8 mouse cellular contexts compared by ENCODE assay signal in the genomic region with DNA sequence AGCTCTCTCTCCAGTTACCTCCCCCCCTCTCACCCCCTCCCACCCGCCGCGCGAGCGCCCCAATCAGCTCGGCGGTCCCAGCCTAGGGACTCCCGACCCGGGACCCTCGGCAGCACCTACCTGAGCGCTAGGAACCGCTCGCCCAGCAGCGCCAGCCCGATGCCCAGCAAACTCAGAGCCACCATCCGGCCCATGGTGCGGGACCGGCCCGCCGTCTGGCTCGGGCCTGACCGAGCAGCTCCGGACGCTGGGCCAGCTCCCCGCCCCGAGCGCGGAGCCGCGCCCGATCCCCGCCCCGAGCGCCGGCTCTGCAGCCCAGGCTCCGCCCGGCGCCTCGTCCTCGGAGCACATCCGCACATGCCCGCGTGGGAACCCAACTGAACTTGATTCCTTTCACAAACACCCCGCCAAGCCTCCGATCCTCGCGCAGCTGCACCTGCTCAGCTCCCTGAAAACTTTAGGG. TPM values are rescaled to one million over a fixed set of nuclear protein-coding genes. Genes with fewer than 3 reads are reported as not detected.
DNase-seq lines count a peak whose midpoint lies in the region; ATAC-seq and TF ChIP-seq lines count a peak whose summit lies in the region.

A gene (minus strand): TSS at position 364 of the 463 bp plus-strand sequence.

- H3K9ac ChIP-seq in MEL (ENCODE audit: control insufficient read depth, low read depth, low read length, poor library complexity, severe bottlenecking): peak within 1 kb of the TSS; percentile 99
- peak within 1 kb of the TSS; percentile 75 for H3K9ac ChIP-seq in hindbrain, embryonic 11.5 days (ENCODE audit: low read depth, low read length)

- peaks cover 27% of the 10 kb centered on the region for H3K79me2 ChIP-seq in MEL (ENCODE audit: control insufficient read depth, insufficient read depth, low read length, poor library complexity)

- H3K27me3 ChIP-seq in MEL (ENCODE audit: control insufficient read depth in 1 of 2, insufficient read depth in 2 of 2, low read length in 2 of 2): no peaks in the 10 kb centered on the region
- H3K27me3 ChIP-seq in cerebellum, adult 2 months (ENCODE audit: control insufficient read depth, insufficient read depth, low read length): peaks cover 3% of the 10 kb centered on the region; the same call in 1 of the 2 replicates
- no peaks in the 10 kb centered on the region for H3K27me3 ChIP-seq in hindbrain, embryonic 11.5 days (ENCODE audit: control insufficient read depth, insufficient read depth, low read length)

- peak; percentile 69 to 79 for TF ChIP-seq POLR2A in MEL (IDR thresholded peaks at IDR 0.05; ENCODE audit: control insufficient read depth in 1 of 2, insufficient read depth in 1 of 2, low read depth in 1 of 2, low read length in 2 of 2, poor library complexity in 1 of 2)
- TF ChIP-seq POLR2A in cerebellum, adult 2 months (IDR thresholded peaks at IDR 0.05; ENCODE audit: borderline replicate concordance, insufficient read depth, low read length): no peak

- H3K27ac ChIP-seq in MEL (ENCODE audit: control insufficient read depth, low read depth, low read length): peak within 1 kb of the TSS; percentile 100
- 0 out of 2 replicates have a peak within 1 kb of the TSS, but pooled peaks have one; percentile 4 for H3K27ac ChIP-seq in cerebellum, adult 2 months (ENCODE audit: insufficient read depth, low read length)
- H3K27ac ChIP-seq in hindbrain, embryonic 11.5 days (ENCODE audit: low read depth, low read length): peak within 1 kb of the TSS; percentile 71

- H3K36me3 ChIP-seq in MEL (ENCODE audit: control insufficient read depth in 1 of 2, insufficient read depth in 2 of 2, low read length in 2 of 2): peaks cover 0 to 22% of the 10 kb centered on the region in 2 experiments; a peak in 2 of 4 replicates
- H3K36me3 ChIP-seq in hindbrain, embryonic 11.5 days (ENCODE audit: control insufficient read depth, insufficient read depth, low read length): no peaks in the 10 kb centered on the region

- DNase-seq in MEL (ENCODE audit: low read depth, low spot score): peak; percentile 84
- peak; percentile 35 to 40 for DNase-seq in cerebellum, adult 2 months
- DNase-seq in frontal cortex, adult 2 months (ENCODE audit: extremely low spot score in 1 of 2, low spot score in 1 of 2): peak in 1 of 2 experiments; percentile 30
- peak; percentile 82 for DNase-seq in hindbrain, embryonic 11.5 days (ENCODE audit: low spot score)
- peak; percentile 38 to 39 for DNase-seq in layer of hippocampus, postnatal 14 days (ENCODE audit: low spot score in 2 of 2)
- peak; percentile 90 for DNase-seq in lung, postnatal 36 days
- DNase-seq in retina, postnatal 1 day: peak; percentile 86
- peak; percentile 36 for DNase-seq in urinary bladder, postnatal 10 days (ENCODE audit: low spot score)

- TF ChIP-seq EP300 in MEL (IDR thresholded peaks at IDR 0.05; ENCODE audit: low read depth in 1 of 2, low read length in 2 of 2): 0 out of 4 replicates have a peak, but pooled peaks of 1 of the 2 experiments have one; percentile 20

- peaks cover 2 to 19% of the 10 kb centered on the region in 2 experiments for H3K4me1 ChIP-seq in MEL (ENCODE audit: control insufficient read depth in 1 of 2, insufficient read depth in 2 of 2, low read length in 2 of 2)
- no peaks in the 10 kb centered on the region; the same call in 1 of the 2 replicates for H3K4me1 ChIP-seq in cerebellum, adult 2 months (ENCODE audit: control insufficient read depth, insufficient read depth, low read length)
- no peaks in the 10 kb centered on the region for H3K4me1 ChIP-seq in hindbrain, embryonic 11.5 days (replicated peaks; ENCODE audit: control insufficient read depth, insufficient read depth, low read length)

- under 1% methylated on average over 44 of the region's 47 CpGs for WGBS in cerebellum, adult 2 months
- under 1% methylated on average over 45 of the region's 47 CpGs for WGBS in hindbrain, embryonic 11.5 days

- H3K4me3 ChIP-seq in MEL (ENCODE audit: control insufficient read depth in 1 of 2, insufficient read depth in 1 of 2, low read depth in 2 of 2, low read length in 2 of 2): peak within 1 kb of the TSS; percentile 88 to 95
- peak within 1 kb of the TSS; percentile 59 for H3K4me3 ChIP-seq in cerebellum, adult 2 months (replicated peaks; ENCODE audit: insufficient read depth, low read depth, low read length)
- peak within 1 kb of the TSS; percentile 54 for H3K4me3 ChIP-seq in hindbrain, embryonic 11.5 days (ENCODE audit: low read depth, low read length)

- peak; percentile 94 for ATAC-seq in hindbrain, embryonic 11.5 days (ENCODE audit: low FRiP score)

- TF ChIP-seq CTCF in MEL (IDR thresholded peaks at IDR 0.05 in 2 of 3, conservative IDR thresholded peaks at IDR 0.05 in 1 of 3; ENCODE audit: control insufficient read depth in 1 of 3, insufficient read depth in 1 of 3, low read depth in 2 of 3, low read length in 3 of 3, poor library complexity in 1 of 3, severe bottlenecking in 1 of 3): no peak
- TF ChIP-seq CTCF in cerebellum, adult 2 months (IDR thresholded peaks at IDR 0.05; ENCODE audit: borderline replicate concordance, insufficient read depth, low read depth, low read length): no peak

- no peak for TF ChIP-seq RAD21 in MEL (IDR thresholded peaks at IDR 0.05; ENCODE audit: low read depth, low read length)

- peak within 1 kb of the TSS; percentile 83 for H3K4me2 ChIP-seq in hindbrain, embryonic 11.5 days (replicated peaks; ENCODE audit: low read depth, low read length)

- no peaks in the 10 kb centered on the region for H3K9me3 ChIP-seq in MEL (replicated peaks; ENCODE audit: insufficient read depth, low read length)
- H3K9me3 ChIP-seq in hindbrain, embryonic 11.5 days (ENCODE audit: control insufficient read depth, low read length): no peaks in the 10 kb centered on the region

TF ChIP-seq in MEL, 35 proteins besides CTCF, POLR2A, EP300 and RAD21:
- no peak for TF ChIP-seq POLR2AphosphoS5 (IDR thresholded peaks at IDR 0.05; ENCODE audit: borderline replicate concordance, low read depth, low read length)
- TF ChIP-seq HCFC1 (IDR thresholded peaks at IDR 0.05; ENCODE audit: low read depth, low read length): no peak
- TF ChIP-seq TBP (IDR thresholded peaks at IDR 0.05; ENCODE audit: low read depth, low read length): peak; percentile 64
- 0 out of 2 replicates have a peak, but pooled peaks have one; percentile 24 for TF ChIP-seq MYC (IDR thresholded peaks at IDR 0.05; ENCODE audit: low read depth, low read length)
- no peak for TF ChIP-seq E2F4 (IDR thresholded peaks at IDR 0.05; ENCODE audit: borderline replicate concordance, low read depth, low read length)
- TF ChIP-seq ZMIZ1 (IDR thresholded peaks at IDR 0.05; ENCODE audit: low read depth, low read length): peak; percentile 86
- TF ChIP-seq NRF1 (IDR thresholded peaks at IDR 0.05; ENCODE audit: insufficient read depth, low read depth, low read length, poor library complexity, severe bottlenecking): 0 out of 2 replicates have a peak, but pooled peaks have one; percentile 40
- peak; percentile 40 for TF ChIP-seq TCF12 (IDR thresholded peaks at IDR 0.05; ENCODE audit: low read depth, low read length)
- TF ChIP-seq UBTF (IDR thresholded peaks at IDR 0.05; ENCODE audit: borderline replicate concordance, insufficient read depth, low read depth, low read length): peak; percentile 96
- TF ChIP-seq NELFE (IDR thresholded peaks at IDR 0.05; ENCODE audit: low read depth, low read length): peak; percentile 70
- 0 out of 2 replicates have a peak, but pooled peaks have one; percentile 47 for TF ChIP-seq MAZ (IDR thresholded peaks at IDR 0.05; ENCODE audit: low read depth, low read length)
- no peak for TF ChIP-seq GABPA (IDR thresholded peaks at IDR 0.05; ENCODE audit: low read depth, low read length)
- peak; percentile 71 for TF ChIP-seq MXI1 (IDR thresholded peaks at IDR 0.05; ENCODE audit: low read depth, low read length)
- peak; percentile 9; the same call in 1 of the 2 replicates for TF ChIP-seq SIN3A (IDR thresholded peaks at IDR 0.05; ENCODE audit: low read length)
- TF ChIP-seq CHD1 (IDR thresholded peaks at IDR 0.05; ENCODE audit: low read depth, low read length): peak; percentile 23; the same call in 1 of the 2 replicates
- no peak; the same call in 1 of the 2 replicates for TF ChIP-seq POLR2AphosphoS2 (IDR thresholded peaks at IDR 0.05; ENCODE audit: low read length)
- peak; percentile 79; the same call in 1 of the 2 replicates for TF ChIP-seq MAX (IDR thresholded peaks at IDR 0.05; ENCODE audit: low read length)
- TF ChIP-seq ELF1 (IDR thresholded peaks at IDR 0.05; ENCODE audit: low read depth, low read length): peak; percentile 51; the same call in 1 of the 2 replicates
- 0 out of 2 replicates have a peak, but pooled peaks have one; percentile 31 for TF ChIP-seq ETS1 (IDR thresholded peaks at IDR 0.05; ENCODE audit: low read depth, low read length)
- TF ChIP-seq MYB (IDR thresholded peaks at IDR 0.05; ENCODE audit: low read depth, low read length): 0 out of 2 replicates have a peak, but pooled peaks have one; percentile 19
TF ChIP-seq in MEL: peak in this region for 15.

RNA-seq across cellular contexts. Expression of the gene that starts here (rescaled TPM):
- 9.6 and 14.4 TPM in 2 replicates for total RNA-seq in MEL (2012; rRNA removed)
- polyA plus RNA-seq in MEL (2012; ENCODE audit: insufficient read depth in 1 of 2, insufficient read length in 2 of 2, low read depth in 1 of 2, low replicate concordance in 2 of 2, missing spikeins in 1 of 2): 10 to 100 TPM in 1 of 2 experiments, not detected in 1; 21.2 TPM
- 32.7 and 43.4 TPM in 2 replicates for polyA plus RNA-seq in cerebellum, adult 2 months (2012; rRNA removed)
- polyA plus RNA-seq in frontal cortex, adult 2 months (2012; rRNA removed): 57.7 and 59.5 TPM in 2 replicates
- polyA plus RNA-seq in hindbrain, embryonic 11.5 days (2014; fragmentation: Nextera tagmentation; extraction: Ambion mirVana): 31.2 and 33.0 TPM in 2 replicates
- 10 to 100 TPM; 25.0 to 25.4 TPM for total RNA-seq in layer of hippocampus, postnatal 14 days (2021)

Comparison
In these comparisons a context has a peak if more than half of its experiments do, and no peak if none do; other contexts are left out.
1. H3K27ac ChIP-seq: peak in every context shown above with its lines; median percentile 100 in MEL; 71 in hindbrain, embryonic 11.5 days; 4 in cerebellum, adult 2 months.